Mouse (Mus musculus) urinary bladder, postnatal 25 days (tissue): ENCODE measurements around the gene Scmh1.
"Not testable (repeated sequence)": the region's sequence is repeated elsewhere in the genome, so short reads cannot be mapped to it uniquely, and the experiment has no call there.

Experiments used
- DNase-seq: peaks from one replicate; pipeline ENCODE4 v3.0.0; 2022; ENCODE audit warnings: low spot score

Scmh1 gene

GRCm38 (mm10) chr4:120405144-120405805, at the start of gene Scmh1:
Scmh1 (plus strand) TSS chr4:120405281.
- DNase-seq, result peak; percentile 54

GRCm38 (mm10) chr4:120360011-120360521, 45.0 kb upstream of the Scmh1 start:
- DNase-seq, result no peak

- DNase-seq, result no peak
These were observed 40.4 kb upstream of the Scmh1 start for GRCm38 (mm10) chr4:120364729-120365128.

GRCm38 (mm10) chr4:120365456-120365855, 39.6 kb upstream of the Scmh1 start:
- DNase-seq, result no peak

- no peak for DNase-seq
These were observed 37.0 kb upstream of the Scmh1 start for GRCm38 (mm10) chr4:120368031-120368430.

- peak; percentile 35 for DNase-seq
These were observed 36.4 kb upstream of the Scmh1 start for GRCm38 (mm10) chr4:120368663-120369062.

- DNase-seq, result peak; percentile 25
These were observed 35.9 kb upstream of the Scmh1 start for GRCm38 (mm10) chr4:120369156-120369555.

GRCm38 (mm10) chr4:120369861-120370366, 35.2 kb upstream of the Scmh1 start:
- DNase-seq, result no peak

- no peak for DNase-seq
These were observed 32.2 kb upstream of the Scmh1 start for GRCm38 (mm10) chr4:120372838-120373237.

GRCm38 (mm10) chr4:120373813-120374212, 31.3 kb upstream of the Scmh1 start:
- no peak for DNase-seq

GRCm38 (mm10) chr4:120380811-120381391, 24.2 kb upstream of the Scmh1 start:
- DNase-seq, result peak; percentile 57

GRCm38 (mm10) chr4:120385496-120385895, 19.6 kb upstream of the Scmh1 start:
- no peak for DNase-seq

- no peak for DNase-seq
These were observed 17.6 kb upstream of the Scmh1 start for GRCm38 (mm10) chr4:120387496-120387895.

- DNase-seq, result no peak
These were observed 17.1 kb upstream of the Scmh1 start for GRCm38 (mm10) chr4:120387968-120388367.

- no peak for DNase-seq
These were observed 16.0 kb upstream of the Scmh1 start for GRCm38 (mm10) chr4:120388998-120389542.

GRCm38 (mm10) chr4:120389546-120389945, 15.5 kb upstream of the Scmh1 start:
- no peak for DNase-seq

- no peak for DNase-seq
These were observed 13.5 kb upstream of the Scmh1 start for GRCm38 (mm10) chr4:120391591-120391990.

- no peak for DNase-seq
These were observed 12.7 kb upstream of the Scmh1 start for GRCm38 (mm10) chr4:120392341-120392740.

GRCm38 (mm10) chr4:120392748-120393147, 12.3 kb upstream of the Scmh1 start:
- DNase-seq, result no peak

GRCm38 (mm10) chr4:120400251-120400650, 4.8 kb upstream of the Scmh1 start:
- DNase-seq, result no peak

- not testable (repeated sequence) for DNase-seq
These were observed 3.0 kb upstream of the Scmh1 start for GRCm38 (mm10) chr4:120402105-120402504.

GRCm38 (mm10) chr4:120404247-120404646, 834 bp upstream of the Scmh1 start:
- no peak for DNase-seq

- DNase-seq, result no peak
These were observed 320 bp upstream of the Scmh1 start for GRCm38 (mm10) chr4:120404778-120405143.
